Mouse (Mus musculus) cerebellum, postnatal 10 days (tissue): ENCODE data around the gene Foxr2.
A peak's percentile ranks its signal among the peaks of the same experiment; 100 is the strongest.

Experiments used
- DNase-seq, 2 experiments: peaks; one replicate each; pipeline ENCODE4 v3.0.0; 2021; ENCODE audit warnings: mixed read lengths in 2 of 2

Gene Foxr2

DNA sequence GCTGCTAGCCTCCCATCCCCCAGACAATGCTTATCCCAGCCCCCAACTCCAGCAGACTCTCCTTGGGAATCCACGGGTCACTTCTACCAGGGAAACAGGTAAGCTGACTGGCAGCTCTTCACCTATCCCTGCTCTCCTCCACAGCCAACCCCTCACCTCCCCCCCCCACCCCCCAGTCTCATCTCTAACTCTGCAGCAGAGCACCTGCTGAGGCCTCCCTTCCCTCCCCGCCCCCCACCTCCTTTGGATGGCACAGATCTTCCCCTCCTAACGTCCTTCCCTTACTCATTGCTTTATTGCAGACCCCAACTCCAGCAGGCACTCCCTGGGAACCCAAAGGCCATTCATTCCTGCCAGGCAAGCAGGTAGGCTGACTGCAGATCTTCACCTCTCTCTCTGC, at the start of gene Foxr2:
Gene Foxr2, plus strand, starts transcription at position 301 of the 400 bp plus-strand sequence.
- DNase-seq, result no peak

DNA sequence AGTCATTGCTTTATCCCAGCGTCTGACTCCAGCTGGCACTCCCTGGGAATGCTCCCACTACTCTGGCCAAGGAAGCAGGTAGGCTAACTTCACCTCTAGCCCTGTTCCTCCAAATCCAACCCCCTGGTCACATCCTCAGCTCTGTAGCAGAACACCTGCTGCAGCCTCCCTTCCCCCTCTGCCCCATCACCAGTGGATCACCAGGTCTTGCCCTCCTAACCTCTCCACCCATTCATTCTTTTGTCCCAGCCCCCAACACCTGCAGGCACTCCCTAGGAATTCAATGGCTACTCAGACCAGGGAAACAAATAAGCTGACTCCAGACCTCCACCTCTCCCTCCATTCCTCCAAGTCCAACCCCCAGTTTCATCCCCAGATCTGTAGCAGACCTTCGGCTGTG, 427 bp downstream of the Foxr2 start:
- no peak for DNase-seq

DNA sequence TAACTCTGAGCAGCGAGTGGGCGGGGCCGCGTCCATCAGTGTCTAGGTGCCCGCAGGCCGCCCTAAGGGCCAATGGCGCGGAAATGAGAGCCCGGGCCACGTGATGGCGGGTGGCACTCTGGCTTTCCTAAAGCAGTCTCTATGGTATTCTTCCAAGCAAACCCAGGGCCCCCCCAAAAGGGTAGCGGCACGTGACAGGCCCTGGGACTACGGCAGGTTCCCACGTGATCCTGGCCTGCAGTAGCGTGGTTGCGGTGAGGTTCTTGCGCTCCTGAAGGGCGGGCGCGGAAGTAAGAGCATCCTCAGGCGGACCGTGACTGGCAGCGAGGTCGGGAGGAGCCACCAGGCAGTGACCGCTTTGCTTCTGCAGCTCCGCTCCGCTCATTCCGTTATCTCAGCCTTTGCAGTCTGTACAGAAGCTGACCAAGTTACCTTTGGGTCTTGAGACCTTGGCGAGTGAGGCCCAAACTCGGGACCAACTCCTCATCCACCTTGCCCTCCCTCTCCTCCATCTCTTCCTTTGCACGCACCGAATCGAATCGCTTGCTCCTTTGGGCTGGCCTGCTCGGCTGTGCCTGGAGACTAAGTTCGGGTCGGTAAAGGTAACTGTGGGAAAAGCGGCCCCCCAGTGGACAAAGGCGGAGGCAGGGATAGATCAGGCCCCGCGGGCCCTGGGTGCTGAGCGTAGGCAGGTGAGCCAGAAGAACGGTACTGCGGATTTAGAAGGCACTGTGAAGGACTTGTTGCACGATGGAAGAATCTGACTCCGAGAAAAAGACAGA, 21.3 kb downstream of the Foxr2 start, which contains the start of gene Rragb:
Gene Rragb, plus strand, starts transcription at position 248 of the 782 bp plus-strand sequence.
- DNase-seq, result peak; percentile 89 to 93

DNA sequence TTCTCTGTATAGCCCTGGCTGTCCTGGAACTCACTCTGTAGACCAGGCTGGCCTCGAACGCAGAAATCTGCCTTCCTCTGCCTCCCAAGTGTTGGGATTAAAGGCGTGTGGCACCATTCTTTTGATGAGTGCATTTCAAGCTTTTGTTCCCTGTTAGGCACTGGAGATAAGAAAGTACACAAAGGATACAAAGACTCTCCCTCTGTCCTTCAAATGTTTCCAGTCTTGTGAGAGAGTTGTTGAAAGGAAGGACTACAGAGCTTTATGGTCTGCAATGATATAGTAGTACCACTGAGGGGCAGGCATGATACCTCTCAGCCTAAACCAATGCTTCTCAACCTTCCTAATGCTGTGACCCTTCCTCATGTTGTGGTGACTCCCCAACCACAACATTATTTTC, 24.1 kb downstream of the Foxr2 start:
- no peak for DNase-seq

DNA sequence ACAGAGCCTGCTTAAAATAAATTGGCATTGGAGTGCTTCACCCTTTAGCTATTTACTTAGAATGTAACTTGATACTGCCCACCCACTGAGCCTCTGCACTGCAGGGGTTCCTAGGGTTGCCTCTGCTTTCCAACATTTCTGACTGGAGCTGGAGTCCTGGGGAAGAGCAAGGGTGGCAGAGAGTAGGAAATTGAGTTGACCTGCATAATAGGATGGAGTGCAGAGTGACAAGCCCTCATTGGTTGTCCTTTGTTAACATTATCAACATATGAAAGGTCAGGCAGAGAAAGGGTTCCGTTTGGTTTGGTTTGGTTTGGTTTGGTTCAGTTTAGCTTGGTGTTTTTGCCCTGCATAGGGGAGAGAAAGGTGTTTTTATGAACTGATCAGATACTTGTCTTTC, 33.2 kb downstream of the Foxr2 start:
- no peak for DNase-seq

DNA sequence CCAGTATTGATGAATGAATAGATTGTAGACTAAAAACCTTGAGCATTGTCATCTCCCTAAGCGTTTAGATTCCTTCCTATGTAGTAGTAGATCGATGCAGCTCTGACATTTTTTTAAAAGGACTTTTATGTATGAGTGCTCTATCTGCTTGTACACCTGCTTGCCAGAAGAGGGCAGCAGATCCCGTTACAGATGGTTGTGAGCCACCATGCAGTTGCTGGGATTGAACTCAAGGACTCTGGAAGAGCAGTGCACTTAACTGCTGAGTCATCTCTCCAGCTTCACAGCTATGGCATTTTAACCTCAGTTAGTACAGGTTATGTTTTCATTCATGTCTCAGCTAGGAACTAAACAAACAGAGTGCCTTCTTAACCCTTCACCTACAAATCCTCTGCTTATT, 36.7 kb downstream of the Foxr2 start:
- DNase-seq, result peak; percentile 48 to 52

DNA sequence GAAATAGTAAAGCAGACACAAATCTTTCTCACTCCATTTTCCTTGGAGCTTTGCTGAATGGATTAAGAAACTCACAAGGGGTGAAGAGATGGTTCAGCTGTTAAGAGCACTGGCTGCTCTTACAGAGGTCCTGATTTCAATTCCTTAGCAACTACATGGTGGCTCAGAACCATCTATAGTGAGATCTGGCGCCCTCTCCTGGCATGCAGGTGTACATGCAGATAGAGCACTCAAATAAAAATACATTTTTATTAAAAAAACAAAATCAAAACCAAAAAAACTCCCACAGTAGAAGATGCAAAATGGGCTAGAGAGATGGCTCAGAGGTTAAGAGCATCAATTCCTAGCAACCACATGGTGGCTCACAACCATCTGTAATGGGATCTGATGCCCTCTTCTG, 56.2 kb downstream of the Foxr2 start:
- peak; percentile 8 to 24 for DNase-seq

DNA sequence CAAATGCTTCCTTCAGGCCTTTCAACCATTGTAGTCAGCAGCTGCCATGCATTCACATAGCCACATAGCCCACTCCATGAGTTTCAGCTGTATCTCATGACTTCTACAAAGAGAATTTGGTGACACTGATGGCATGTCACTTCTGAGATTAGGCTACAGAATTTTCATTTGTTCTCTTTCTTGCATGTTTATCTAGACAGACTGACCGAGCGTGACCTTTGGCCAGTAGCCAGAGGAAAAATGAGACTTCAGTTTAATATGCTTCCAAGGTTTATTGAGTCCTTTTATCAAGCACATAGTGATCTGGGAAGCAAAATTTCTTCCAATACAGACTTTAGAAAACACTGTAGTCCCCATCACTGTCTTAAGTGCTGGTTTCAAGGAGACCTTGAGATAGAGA, 63.6 kb downstream of the Foxr2 start:
- DNase-seq, result no peak
